Mouse (Mus musculus) testis, postnatal 10 days (tissue): ENCODE data around the gene Tmed9.
A peak's percentile ranks its signal among the peaks of the same experiment; 100 is the strongest.

Source experiments
- DNase-seq: peaks from one replicate; pipeline ENCODE4 v3.0.0; 2021; ENCODE audit warnings: low spot score

The Tmed9 gene

GRCm38 (mm10) chr13:55573432-55573831, at the start of gene Tmed9:
Tmed9 (plus strand) TSS chr13:55573732.
- DNase-seq, result no peak

GRCm38 (mm10) chr13:55523951-55524600, 49.5 kb upstream of the Tmed9 start:
- DNase-seq, result no peak

GRCm38 (mm10) chr13:55525733-55526553, 47.6 kb upstream of the Tmed9 start:
- no peak for DNase-seq

GRCm38 (mm10) chr13:55527212-55527611, 46.3 kb upstream of the Tmed9 start:
- no peak for DNase-seq

- DNase-seq, result no peak
Observed at GRCm38 (mm10) chr13:55527834-55528772, 45.4 kb upstream of the Tmed9 start.

GRCm38 (mm10) chr13:55529198-55529915, 44.2 kb upstream of the Tmed9 start, which contains the start of gene Dok3:
Dok3 (minus strand) TSS chr13:55529296.
- DNase-seq, result no peak

- no peak for DNase-seq
Observed at GRCm38 (mm10) chr13:55535191-55535590, 38.3 kb upstream of the Tmed9 start.

- no peak for DNase-seq
Observed at GRCm38 (mm10) chr13:55535796-55536193, 37.7 kb upstream of the Tmed9 start.

- DNase-seq, result peak; percentile 97
Observed at GRCm38 (mm10) chr13:55536194-55537175, 37.0 kb upstream of the Tmed9 start, which contains the start of gene Ddx41. Ddx41 (minus strand) TSS chr13:55536658.

GRCm38 (mm10) chr13:55540933-55541332, 32.6 kb upstream of the Tmed9 start:
- DNase-seq, result no peak

GRCm38 (mm10) chr13:55542891-55543290, 30.6 kb upstream of the Tmed9 start:
- DNase-seq, result no peak

GRCm38 (mm10) chr13:55543447-55543846, 30.1 kb upstream of the Tmed9 start:
- no peak for DNase-seq

- no peak for DNase-seq
Observed at GRCm38 (mm10) chr13:55544792-55545191, 28.7 kb upstream of the Tmed9 start.

GRCm38 (mm10) chr13:55547916-55548315, 25.6 kb upstream of the Tmed9 start:
- DNase-seq, result no peak

- DNase-seq, result no peak
Observed at GRCm38 (mm10) chr13:55548426-55548825, 25.1 kb upstream of the Tmed9 start.

- DNase-seq, result no peak
Observed at GRCm38 (mm10) chr13:55549061-55549460, 24.5 kb upstream of the Tmed9 start.

GRCm38 (mm10) chr13:55555921-55556320, 17.6 kb upstream of the Tmed9 start:
- no peak for DNase-seq

GRCm38 (mm10) chr13:55557499-55557898, 16.0 kb upstream of the Tmed9 start:
- no peak for DNase-seq

- DNase-seq, result no peak
Observed at GRCm38 (mm10) chr13:55563266-55563879, 10.2 kb upstream of the Tmed9 start.

GRCm38 (mm10) chr13:55567001-55567400, 6.5 kb upstream of the Tmed9 start:
- DNase-seq, result no peak
